Mouse (Mus musculus) embryo, embryonic 11 days (tissue): ENCODE measurements around the gene Plaa.
"Not testable (repeated sequence)": the region's sequence is repeated elsewhere in the genome, so short reads cannot be mapped to it uniquely, and the experiment has no call there.

Source experiments
- DNase-seq: peaks from one replicate; pipeline ENCODE4 v3.0.0-alpha.2; 2015

The Plaa gene

GRCm38 (mm10) chr4:94603031-94603629 is at the start of gene Plaa:
TSS of gene Plaa (minus strand) at chr4:94603244.
- DNase-seq: peak; percentile 96

- DNase-seq: not testable (repeated sequence)
Measured at GRCm38 (mm10) chr4:94650426-94651175, 47.6 kb upstream of the Plaa start.

- no peak for DNase-seq
Measured at GRCm38 (mm10) chr4:94649920-94650319, 46.9 kb upstream of the Plaa start, which contains the start of gene Lrrc19. TSS of gene Lrrc19 (minus strand) at chr4:94650144.

DNA sequence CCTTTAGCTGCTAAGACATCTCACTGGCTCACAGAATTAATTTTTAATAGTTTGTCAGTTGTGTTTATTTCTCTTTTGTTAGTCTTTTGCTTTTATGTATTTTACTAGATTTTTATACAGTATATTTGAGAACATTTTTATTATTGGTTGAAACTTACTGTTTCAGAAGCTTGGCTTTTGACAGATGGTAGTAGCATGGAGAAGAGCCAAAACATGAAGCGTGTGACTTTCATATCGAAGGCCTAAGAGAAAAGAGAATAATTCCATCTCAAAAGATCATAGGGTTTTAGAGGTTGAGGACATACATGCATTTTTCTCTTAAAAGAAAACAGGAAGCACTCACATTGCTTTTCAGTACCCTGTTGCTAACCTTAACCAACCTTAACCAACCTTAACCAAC is 40.1 kb upstream of the Plaa start:
- no peak for DNase-seq

DNA sequence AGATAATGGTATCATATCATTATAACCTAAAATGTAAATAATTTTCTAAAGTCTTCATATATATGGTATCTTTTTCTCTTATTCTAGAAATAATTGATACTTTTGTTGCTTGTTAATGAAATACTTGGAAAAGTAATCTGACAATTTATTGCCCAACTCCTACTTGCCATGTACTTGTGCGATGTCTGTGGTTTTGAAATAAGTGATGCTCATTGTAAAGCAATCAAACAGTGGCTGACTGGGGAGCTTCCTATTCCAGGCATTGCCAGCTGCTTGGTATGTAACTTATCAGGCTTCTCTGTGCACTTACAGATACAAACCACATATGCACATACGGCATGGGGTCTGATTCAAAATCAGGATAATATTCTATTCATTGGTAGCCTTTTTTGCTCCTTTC is 17.0 kb upstream of the Plaa start:
- no peak for DNase-seq

DNA sequence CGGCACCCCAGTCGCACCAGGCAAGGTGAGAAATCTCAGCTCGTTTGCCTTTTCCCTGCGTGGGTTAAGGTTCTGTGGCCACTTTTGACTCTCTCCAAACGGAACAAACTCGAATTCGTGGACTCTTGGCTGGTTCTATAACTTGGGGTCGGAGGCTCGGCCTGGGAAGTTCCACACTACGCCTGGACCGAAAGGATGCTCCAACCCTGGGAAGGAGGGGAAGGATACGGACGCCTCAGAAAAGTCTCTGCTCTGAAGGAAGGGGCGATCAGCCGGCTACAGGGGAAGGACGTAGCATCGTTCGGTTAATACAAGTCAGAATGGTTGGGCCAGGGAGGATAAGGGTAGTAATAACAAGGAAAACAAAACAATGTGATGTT is 11.6 kb upstream of the Plaa start:
- DNase-seq: no peak

DNA sequence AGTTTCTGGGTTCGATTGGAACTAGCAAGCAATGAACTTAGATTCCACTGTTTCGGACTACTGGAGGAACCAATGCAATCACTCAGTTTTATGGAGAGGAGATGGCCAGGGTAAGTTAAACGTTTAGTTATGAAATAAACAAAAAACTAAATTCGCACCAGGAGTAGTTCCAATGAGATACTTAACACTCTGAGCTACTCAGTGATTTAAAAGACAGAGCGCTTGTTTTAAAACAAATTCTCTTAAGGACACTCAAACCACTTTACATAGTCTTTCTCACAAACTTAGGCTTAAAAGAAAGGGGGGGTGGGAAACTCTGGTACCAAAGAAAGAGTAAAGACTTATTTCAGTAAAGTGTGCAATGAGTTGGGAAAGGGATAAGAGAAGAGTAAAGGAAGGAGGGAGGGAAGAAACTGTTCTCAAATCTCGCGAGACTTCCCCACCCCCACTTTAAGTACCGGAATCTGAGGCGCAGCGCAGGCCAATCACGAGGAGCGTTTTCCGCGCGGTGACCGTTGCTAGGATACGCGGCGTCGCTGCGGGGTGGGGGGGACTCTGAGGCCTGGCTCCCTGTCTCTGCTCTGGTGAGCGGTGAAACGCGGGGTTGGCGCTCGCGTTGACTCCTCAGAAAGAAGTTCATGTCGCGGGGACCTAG is 11.1 kb upstream of the Plaa start, which contains the start of gene Ift74:
TSS of gene Ift74 (plus strand) at position 520 of the 655 bp plus-strand sequence.
- peak; percentile 98 for DNase-seq

- no peak for DNase-seq
Measured at GRCm38 (mm10) chr4:94610339-94610738, 7.3 kb upstream of the Plaa start.

DNA sequence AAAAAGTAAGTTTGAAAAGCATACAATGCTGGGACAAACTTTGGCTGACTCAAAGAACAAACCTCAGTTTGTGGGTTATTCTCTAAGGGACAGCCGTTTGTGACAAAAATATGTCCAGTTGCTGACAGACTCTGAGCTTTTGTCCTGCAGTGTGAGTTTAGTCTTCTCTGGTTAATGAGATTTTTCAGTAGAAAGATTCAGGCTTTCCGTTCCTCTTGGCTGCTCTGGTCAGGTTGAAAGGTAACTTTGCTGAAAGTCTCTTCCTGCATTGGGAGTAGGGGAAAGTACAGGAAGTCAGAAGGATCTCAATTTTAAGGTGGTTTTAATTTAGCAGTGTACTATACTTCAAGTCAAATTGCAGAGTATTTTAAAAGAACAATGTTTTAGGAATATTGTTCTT is 2.5 kb upstream of the Plaa start:
- no peak for DNase-seq

DNA sequence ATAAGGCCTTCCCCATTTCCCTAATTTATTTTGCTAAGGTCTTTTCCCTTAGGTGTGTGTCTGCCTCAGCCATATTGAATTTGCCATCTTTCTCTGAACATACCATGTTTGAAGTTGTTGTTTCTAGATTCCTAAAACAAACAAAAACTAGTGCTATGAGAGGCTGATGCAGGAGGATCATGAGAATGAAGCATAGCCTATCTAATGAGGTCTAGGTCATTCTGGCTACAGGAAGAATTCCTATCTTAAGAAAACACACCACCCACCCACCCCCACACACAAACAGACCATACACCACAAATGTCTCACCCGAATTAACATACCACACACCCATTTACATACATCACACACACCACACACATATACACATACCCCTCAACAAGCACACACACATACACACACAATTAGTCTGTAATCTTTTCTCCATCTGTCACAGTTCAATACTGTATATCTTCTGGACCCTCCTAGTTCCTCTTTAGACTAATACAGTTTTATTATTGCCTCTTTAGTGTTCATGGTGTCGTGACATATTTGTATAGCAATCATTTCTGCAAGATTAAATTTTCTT is 1.5 kb upstream of the Plaa start:
- DNase-seq: no peak

DNA sequence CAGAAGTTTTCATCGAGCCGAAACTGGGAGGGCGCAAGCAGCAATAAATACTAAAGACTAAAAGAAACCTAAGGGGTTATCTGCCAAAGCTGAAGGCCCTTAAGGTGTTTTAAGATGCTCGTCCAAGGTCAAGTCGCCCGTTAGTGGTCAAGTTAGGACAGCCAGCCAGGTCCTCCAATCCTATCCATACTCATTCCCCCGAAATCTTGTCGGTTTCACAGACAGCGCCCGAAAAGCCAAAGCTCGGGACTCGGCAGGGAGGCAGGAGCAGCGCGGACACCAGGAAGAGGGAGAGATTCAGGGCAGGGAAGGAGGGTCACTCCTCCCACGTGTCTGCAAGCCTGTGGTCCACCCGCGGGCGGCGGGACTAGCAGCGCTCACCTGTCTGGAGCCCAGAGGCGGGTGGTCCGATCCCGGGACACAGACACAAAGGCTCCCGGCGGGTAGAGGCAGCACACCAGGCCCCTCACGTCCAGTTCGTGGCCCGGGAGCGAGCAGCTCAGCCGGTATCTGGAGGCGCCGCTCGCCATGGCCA is 481 bp downstream of the Plaa start:
- no peak for DNase-seq

DNA sequence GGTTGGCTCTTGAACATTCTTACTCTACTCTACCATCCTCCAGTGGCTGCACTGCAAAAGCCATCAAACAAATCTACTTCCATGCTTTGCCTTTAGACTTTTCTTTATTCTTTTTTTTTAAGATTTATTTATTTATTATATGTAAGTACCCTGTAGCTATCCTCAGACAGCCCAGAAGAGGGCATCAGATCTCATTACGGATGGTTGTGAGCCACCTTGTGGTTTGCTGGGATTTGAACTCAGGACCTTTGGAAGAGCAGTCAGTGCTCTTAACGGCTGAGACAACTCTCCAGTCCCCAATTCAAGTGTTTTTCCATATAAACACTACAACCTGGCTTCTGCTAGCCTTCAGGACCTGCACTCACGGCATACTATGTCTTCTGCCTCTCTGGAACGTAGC is 1.6 kb downstream of the Plaa start:
- DNase-seq: peak; percentile 1

DNA sequence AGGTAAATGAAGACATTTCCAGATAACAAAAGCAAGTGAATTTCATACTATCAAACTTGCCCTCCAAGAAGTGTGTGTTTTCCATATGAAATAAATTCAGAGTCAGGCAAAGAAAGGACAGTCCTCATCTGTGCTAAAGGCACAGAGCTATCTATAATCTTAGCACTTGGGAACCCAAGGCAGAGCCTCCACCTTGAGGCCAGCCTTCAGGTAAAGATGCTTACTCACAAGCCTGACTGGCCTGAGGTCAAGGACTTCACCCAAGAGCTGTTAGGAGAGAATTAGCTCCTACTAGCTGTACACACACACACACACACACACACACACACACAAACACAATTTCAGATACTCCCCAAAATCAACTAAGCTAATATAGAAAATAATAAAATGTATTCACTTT is 10.3 kb downstream of the Plaa start:
- no peak for DNase-seq

GRCm38 (mm10) chr4:94591765-94592381 is 11.2 kb downstream of the Plaa start:
- DNase-seq: no peak

DNA sequence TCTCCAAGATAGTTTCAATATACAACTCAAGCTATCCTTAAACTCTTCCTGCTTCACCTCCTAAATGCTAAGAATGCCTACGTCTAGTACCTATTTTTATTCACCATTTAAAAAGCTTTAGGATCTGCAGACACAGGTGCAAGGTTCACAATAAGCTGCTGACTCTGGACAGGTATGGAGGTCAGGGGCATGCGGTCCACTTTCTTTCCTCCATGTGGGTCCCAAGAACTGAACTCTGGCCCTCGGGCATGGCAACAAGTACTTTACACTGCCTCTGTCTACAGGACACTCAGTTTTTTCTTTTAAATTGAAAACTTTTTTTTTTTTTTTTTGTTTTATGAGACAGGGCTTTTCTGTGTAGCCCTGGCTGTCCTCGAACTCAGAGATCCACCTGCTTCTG is 30.4 kb downstream of the Plaa start:
- no peak for DNase-seq

GRCm38 (mm10) chr4:94564297-94564696 is 38.7 kb downstream of the Plaa start:
- DNase-seq: no peak

DNA sequence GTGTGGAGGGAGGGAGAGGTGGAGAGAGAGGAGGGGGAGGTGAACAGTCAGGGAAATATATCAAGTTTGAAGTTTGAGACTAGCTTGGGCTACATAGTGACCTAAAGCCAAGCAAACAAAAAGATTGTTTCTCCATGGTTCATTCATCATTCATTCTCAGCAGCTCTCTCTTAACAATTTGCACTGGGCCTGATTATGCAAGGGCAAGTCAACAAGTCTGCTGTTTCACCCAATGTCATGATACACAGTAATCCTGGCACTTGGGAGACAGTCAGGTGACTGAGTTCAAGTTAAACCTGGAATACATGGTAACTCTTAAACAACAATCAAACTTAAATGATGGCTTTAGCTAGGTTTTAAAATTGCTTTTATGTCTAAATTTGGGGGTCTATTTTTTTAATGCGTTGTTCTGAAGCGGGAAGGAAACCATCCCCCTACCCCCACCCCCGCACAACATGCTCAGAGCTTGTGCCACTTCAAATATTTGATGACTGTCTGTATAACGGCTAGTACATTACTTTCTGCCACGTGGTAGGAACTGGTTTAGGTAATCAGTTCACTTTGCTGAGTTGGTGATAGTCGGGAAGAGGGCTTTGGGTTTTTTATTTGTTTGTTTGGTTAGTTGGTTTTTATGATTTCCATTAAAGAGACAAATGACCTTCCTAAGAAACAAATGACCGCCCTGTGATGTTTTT is 40.9 kb downstream of the Plaa start:
- DNase-seq: no peak

DNA sequence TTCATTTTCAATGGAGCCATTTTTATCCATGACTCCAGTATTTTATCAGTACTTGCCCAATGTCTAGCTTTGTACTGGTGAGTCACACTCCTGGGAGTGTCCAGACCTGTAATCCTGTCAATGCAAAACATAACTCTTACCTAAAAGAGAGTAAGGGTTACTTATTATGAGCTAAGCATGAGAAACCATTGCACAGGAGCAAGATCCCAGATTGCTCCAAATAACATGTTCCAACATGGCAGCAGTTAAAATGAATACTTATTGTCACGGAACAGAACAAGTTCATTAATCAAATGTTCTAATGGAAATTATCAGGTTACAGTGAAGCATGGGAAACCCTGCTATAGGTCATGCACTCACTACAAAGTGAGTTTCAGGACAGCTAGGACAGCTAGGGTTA is 42.7 kb downstream of the Plaa start:
- DNase-seq: no peak

GRCm38 (mm10) chr4:94559266-94559665 is 43.8 kb downstream of the Plaa start:
- DNase-seq: peak; percentile 18

DNA sequence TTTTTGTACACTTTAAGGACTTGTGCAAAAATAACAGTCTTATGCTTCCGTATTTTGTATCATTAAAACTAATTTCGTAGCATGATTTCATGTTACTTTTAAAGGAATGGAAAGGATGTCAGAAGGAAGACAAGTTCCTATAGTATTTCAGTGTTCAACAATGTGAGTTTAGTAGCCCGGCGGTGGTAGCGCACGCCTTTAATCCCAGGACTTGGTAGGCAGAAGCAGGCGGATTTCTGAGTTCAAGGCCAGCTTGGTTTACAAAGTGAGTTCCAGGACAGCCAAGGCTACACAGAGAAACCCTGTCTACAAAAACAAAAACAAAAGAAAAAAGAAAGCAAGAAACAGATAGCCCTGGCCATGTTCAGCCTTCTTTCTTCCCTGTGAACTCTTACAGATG is 45.9 kb downstream of the Plaa start:
- DNase-seq: no peak

- peak; percentile 96 for DNase-seq
Measured at GRCm38 (mm10) chr4:94556265-94557054, 46.6 kb downstream of the Plaa start, which contains the start of the genes Gm10306 and Caap1. TSS of gene Gm10306 (plus strand) at chr4:94556546. TSS of gene Caap1 (minus strand) at chr4:94556796.
